Mouse (Mus musculus) monocyte, adult 2 months (primary cell): ENCODE data around the gene Ctsm.
"Not testable (repeated sequence)": the region's sequence is repeated elsewhere in the genome, so short reads cannot be mapped to it uniquely, and the experiment has no call there.

Experiments
- DNase-seq, 2 experiments: peaks; one replicate each; pipeline ENCODE4 v3.0.0; 2022; ENCODE audit warnings: low spot score in 2 of 2, low read depth in 1 of 2

Gene Ctsm

DNA sequence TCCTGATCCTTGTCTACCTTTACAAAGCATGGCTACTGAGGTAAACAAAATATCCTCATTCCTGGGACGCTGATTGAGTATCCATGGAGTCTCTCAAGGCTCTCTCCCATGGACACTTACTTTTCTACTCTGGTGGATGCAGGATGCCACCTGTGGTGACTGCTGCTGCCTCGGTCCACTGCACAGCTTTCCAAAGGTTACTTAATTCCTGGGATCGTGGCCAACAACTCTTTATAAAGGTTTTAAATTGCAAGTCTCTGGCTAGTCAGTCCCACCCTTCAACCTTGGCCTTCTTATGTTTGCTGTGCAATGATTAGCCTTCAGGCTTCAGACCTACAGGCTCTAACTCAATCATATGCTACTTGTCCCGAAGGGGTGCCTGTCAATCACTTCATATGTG lies at the start of gene Ctsm:
Gene Ctsm, minus strand, starts transcription at position 209 of the 400 bp plus-strand sequence.
- no peak for DNase-seq

DNA sequence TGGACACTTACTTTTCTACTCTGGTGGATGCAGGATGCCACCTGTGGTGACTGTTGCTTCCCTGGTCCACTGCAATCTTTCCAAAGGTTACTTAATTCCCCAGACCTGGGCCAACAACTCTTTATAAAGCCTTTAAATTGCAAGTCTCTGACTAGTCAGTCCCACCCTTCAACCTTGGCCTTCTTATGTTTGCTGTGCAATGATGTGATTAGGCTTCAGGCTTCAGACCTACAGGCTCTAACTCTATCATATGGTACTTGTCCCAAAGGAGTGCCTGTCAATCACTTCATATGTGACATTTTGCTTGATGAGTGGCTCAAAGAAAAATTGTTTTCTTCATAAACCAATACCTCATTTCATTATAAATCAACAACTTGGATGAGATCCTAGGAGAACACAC lies 28.4 kb upstream of the Ctsm start, which contains the start of gene Cts3:
Gene Cts3, minus strand, starts transcription at position 101 of the 400 bp plus-strand sequence.
- DNase-seq, result no peak

DNA sequence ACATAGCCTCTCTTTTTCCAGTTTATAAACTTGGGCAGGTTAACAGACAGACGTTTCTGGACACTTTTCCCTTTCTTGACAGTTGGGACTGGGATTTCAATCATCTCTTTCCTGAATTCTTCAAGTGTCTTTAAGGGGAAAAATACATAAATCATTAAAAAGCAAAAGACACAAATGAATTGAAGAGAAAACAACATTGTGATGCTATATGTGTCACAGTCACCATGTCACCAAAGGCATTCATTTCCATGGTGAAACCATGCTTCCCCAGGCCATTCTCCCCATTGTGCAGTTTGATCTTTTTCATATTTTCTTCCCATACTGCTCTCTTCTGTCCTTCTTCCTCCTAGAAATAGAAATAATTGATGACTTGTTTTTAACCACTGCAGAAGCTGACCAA lies 26.4 kb upstream of the Ctsm start, which contains the start of gene Gm49352:
Gene Gm49352, minus strand, starts transcription at position 101 of the 400 bp plus-strand sequence.
- DNase-seq, result not testable (repeated sequence)
